Mouse (Mus musculus) cerebellum, postnatal 4 days (tissue): ENCODE results near the gene Ezr.
"Not testable (repeated sequence)": the region's sequence is repeated elsewhere in the genome, so short reads cannot be mapped to it uniquely, and the experiment has no call there.

ENCODE experiments used
- DNase-seq, 2 experiments: peaks; one replicate each; pipeline ENCODE4 v3.0.0; 2022; ENCODE audit warnings: low spot score in 2 of 2, mixed read lengths in 1 of 2

The Ezr gene

DNA sequence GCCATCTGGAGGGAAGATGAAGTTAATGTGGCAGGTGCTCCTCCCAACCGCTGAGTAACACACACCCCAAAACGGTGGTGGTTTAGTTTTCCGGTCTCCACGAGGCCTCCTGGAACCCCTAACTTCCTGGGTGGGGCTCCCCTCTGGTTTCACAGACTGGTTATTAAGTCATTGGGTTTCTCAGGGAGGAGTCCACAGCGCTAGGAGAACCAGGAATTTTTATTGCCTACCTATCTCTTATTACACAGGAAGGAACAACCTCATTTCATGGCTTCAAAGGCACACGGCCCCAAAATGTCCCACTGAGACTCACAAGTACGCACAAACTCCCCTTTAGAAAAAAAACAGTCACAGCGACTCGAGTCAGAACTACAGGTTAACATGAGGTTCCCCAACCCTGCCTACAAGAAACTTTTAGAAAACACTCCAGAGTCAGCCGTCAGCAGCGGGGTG, 38.8 kb downstream of the Ezr start:
- peak in 1 of 2 experiments; percentile 14 for DNase-seq

DNA sequence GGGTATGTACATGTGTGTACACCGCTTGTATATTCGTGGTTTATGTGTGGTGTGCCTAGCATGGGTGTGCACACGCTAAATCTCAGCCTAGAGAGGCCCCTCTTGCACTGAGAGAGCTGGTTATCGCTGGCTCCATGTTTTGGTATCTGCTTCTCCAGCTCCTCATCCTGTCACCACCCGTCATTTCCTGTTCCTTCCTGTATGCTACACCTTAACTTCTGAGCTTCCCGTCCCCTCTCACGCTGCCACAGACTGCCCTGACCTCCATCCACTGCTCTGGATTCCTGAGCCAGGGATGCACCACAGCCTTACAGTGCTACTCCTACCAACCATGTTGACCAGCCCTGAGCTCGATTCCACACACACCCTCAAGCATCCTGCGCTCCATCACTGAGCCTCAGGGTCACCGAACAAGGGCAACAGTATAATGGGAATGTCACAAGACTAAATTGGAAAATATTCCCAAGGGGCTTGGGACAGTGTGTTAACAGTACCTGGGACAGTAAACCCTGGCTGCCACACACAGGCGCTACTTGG, 39.5 kb downstream of the Ezr start:
- peak in 1 of 2 experiments; percentile 15 for DNase-seq

DNA sequence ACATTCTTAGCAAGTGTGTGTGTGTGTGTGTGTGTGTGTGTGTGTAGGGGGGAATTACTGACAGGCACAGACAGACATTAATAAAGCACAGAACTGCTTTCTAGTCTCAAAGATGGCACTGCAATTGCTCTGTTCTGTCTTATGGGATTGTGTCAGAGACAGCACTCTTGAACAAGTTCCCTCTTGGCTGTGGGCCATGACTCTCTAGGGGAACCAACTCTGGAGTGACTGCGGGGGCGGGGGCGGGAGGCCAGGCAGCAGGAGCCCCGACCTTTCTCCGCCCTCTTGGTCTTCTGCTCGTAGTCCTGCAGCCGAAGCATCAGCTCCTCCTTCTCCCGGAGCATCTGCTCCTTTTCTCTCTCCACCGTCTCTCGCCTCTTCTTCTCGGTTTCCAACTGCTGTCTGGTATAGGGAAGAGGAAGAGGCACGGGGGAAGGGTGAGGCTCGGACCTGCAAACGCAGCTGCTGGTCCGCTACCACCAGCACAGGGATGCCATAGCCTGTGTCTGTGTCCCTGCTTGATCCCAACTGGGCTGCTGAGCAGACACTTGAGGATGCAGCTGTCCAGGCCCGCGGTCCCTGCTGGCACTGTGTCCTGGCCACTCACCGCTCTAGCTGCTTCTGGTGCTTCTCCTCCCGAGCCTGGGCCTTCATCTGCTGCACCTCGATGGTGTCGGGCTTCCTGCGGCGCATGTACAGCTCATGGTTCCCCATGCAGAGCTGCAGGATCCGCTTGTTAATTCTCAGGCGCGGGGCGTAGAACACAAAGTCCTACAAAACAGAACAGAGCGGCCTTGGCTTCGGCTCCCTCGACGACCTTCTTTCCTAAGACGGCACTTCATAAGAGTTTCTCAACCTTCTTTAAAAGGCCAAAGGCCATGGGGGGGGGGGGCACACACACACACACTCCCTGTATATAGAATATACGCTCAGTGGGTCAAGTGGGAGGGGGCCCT, 40.2 kb downstream of the Ezr start:
- peak; percentile 20 to 38 for DNase-seq

DNA sequence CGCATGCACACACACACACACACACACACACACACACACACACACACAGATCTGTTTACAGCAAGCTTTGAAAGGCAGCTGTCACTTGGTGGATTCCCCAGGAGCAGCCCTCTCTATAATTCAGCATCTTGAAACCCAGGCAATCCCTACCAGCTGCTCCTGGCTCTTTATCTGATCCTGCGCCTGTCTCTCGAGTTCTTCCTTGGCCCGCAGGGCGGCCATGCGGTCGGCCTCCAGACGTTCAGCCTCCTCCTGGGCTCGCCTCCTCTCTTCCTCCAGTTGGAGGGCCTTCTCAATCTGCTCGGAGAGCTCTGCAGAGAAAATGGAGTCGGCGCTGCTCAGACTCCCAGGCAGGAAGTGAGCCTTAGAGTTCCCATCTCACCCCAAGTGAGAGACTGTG, 41.3 kb downstream of the Ezr start:
- peak in 1 of 2 experiments; percentile 16 for DNase-seq

DNA sequence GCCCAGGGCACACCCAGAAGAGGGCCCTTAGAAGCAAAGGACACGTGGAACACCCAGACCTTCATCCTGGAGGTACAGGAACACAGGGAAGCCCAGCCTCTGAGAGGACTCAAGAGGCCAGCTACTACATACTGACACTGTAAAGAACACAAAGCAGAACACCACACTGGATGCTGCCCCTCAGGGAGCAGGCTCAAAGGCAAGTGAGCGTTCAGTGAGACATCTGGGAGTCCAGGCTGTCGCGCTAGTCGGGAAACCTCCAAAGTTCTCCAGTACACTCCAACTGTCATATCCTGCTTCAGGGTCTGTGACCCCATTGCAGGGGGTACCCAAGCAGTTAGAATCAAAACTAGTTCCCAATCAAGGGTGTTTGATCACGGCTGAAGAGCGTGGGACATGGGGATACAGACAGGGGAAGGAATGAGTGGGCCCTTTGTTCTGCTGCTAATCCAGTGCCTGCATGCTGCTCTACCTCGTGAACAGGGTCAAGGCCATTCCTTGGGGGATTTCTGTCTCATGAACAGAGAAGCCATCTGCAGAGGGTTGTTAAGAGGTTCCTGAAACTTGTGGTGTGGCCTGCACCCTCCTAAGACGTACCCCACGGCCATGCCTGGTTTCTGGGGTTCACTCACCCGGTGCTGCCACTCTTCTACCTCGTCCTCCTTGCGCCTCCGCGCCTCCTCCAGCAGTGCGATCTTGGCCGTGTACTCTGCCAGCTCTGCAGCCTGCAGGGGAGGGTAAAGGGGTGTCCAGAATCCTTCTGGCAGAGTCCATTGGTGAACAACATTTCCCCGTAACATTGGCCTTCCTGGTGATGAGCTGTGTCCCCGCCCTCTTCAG, 42.0 kb downstream of the Ezr start:
- DNase-seq: peak in 1 of 2 experiments; percentile 17

DNA sequence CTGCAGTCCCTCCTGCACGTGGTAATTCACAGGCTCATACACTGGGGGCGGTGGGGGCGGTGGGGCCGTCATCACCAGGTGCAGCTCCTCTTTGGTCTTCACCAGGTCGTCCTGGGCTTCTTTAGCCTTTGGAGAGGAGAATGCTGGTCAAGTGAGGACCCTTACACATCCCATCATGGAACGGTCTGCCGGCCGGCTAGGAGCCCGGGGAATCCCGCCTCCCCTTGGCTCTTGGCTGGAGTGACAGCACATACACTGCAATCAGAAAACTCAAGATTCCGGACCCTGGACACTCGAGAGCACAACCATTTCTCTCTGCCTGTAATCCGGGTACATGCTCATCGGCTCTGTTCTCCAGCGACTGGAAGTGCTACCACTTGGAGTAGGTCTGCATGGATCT, 42.8 kb downstream of the Ezr start:
- peak in 1 of 2 experiments; percentile 7 for DNase-seq

DNA sequence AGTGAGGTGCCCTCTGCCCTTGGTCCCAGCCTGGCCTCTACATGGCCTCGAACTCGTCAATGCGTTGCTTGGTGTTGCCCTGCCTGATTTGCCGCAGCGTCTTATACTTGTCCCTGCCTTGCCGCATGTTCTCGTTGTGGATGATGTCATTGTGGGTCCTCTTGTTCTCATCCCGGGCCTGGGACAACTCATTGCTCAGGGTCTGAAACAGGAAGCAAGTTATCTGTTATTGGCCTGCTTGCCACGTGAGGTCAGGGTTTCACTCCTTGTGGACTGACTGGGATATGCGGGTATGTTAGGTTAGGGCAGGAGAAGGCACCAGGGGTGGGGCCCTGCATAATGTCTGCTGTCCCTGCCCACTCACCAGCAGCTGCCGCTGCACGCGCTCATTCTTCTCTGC, 43.3 kb downstream of the Ezr start:
- DNase-seq: peak in 1 of 2 experiments; percentile 18

DNA sequence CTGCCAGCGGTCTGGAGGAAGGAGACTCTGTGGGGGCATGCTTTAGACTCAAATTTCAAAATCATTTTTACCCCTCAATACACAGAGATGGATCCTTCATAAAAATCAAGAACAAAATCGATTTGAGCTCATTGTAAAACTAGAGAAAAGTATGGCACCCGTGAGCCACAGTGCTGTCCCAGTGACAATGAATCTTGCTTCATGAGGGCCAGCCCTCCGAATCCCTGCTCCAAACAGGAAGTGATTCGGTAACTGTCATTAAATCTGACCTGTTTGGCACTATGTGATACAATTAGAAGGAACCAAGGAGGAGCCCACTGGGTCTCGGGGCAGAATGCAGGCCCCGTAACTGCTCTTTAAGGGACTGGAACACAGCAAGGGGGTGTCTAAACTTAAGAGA, 43.7 kb downstream of the Ezr start:
- peak in 1 of 2 experiments; percentile 11 for DNase-seq

DNA sequence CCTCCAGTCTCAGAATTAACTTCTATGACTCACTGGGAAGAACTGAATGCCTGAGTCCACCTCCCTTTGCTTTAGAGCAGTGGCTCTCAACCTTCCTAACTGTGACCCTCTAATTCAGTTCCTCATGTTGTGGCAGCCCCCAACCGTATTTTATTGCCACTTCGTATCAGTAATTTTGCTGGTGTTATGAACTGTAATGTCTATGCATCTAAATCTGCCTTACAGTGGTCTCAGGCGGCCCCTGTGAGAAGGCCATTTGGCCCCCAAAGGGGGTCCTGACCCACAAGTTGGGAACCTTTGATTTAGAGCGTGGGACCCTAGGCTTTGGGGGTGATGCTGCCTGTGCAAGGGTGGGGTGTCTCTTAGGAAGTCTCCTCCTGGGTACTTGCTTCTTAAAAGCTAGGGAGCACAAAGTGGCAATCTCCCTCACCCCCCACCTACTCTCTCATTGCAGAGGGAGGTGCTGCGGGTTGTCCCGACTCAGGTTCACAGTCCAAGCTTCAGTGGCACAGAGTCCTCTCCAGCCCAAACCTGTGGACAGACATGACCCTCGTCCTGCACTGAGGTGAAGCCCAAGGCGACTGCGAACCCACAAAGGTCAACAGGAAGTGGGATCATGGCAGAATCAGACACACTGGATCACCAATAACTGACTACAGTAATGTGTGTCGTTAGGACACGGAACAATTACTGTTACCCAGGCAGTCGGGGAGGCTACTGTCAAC, 45.1 kb downstream of the Ezr start:
- DNase-seq: peak in 1 of 2 experiments; percentile 16

DNA sequence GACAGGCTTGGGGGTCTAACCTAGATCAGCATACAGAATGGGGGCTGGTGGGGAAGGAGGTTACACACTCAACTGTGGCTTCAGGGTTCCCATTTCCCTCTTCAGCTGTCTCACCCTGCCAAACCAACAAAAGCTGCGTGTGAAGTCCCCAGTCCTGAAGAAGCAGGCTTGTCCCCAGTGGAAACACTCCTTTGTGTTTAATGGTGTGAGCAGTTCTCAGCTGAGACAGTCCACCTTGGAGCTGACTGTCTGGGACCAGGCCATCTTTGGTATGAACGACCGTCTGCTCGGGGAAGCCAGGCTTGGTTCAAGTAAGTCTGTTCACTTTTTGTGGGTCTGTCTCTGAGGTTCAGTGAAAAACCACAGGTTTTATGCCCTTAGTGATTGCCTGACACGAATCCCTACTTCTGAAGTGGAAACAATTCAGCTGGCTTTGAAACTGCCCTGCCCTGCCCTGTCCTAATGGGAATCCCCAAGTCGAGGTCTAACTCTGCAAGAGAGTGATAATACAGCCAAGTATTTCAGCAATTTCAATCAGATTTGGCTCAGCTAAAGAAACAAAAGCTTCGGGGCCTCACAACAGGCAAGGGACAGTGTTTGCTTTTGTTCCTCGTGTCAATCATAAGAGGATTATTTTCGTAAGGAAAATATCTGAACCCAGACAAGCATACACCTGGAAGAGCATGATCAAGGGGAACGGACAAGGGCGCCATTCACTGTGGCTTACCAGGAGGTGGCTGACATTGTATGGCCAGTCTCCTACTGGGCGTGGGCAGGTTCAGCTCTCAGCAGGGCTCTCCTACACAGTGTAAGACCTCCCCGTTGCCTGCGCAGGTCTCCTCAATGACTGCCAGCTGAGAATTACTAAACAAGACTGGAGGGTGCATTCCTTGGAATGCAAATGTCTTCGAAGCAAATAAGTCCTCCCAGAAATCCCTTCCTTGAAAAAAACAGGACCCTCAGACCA, 46.0 kb downstream of the Ezr start:
- DNase-seq: peak in 1 of 2 experiments; percentile 15

DNA sequence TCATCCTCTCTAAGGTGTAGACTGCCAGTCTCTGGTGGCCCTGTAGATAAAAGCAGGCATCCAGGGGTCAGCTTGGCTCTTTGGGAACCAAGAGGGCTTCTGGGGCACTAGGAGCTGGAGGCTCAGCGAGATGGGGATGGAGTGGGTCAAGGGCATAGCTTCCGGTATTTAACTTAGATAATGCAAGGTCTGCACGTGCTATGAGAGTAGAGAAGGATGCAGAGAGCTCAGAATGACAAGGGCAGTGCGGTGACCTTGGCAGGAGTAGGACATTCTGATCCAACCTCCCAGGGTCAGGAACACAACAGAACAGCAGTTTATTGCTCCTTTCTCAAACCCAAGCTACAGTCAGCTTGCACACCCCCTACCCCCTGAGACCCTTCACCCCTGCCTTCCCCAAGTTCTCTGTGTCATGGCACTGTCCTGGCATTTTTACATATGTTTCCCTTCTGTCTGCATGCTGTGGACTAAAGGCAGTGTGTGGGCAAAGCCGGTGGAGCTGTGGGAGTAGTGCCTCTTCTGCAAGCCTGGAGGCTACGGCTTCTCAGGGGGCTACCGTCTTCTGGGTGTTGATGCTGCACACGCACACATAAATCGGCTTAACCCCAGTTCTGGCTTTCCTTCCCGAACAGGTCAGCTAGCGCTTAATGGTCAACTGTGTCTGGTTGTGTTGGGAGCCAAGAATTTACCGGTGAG, 47.7 kb downstream of the Ezr start:
- peak in 1 of 2 experiments; percentile 7 for DNase-seq

DNA sequence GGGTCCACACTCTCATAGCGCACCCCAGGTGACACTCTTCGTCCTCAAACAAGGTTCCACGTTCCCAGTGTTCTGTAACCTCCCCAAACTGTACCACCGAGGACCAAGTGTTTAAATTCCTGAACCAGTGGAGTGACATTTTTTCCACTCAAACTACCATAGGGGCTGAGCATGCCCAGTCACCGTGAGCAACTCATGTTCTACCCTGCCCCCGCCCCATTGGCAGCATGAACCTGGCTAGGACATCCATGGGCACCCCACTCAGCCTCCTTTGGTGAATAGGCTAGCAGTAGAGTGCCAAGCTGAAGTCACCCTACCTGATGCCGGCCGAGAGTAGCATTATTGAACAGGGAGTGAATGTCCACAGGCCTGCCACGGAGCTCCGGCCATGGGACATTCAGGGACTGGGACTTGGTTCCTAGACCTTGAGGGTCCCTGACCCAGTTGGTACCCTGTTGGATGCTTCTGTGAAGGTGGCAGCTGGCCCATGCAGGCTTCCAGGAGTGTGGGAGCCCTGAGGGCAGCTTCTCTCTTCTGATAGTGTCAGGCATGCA, 49.2 kb downstream of the Ezr start:
- DNase-seq: peak in 1 of 2 experiments; percentile 12

DNA sequence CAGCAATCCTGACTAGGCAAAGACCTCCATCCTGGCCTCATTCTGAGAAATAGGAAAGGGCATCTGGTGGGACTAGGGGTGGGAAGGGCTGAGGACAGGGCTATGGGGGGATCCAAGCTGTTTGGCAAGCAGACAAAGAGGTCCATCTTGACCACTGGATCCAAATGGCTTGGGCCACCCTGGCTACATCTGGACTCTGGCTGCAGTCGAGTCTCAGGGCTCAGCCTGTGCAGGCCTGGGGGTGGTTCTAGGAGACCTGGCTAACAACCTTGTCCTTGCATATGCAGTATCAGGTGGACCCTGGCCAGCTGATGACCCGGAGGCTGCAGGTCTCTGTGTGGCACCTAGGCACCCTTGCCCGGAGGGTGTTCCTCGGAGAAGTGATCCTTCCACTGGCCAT, 49.9 kb downstream of the Ezr start:
- peak in 1 of 2 experiments; percentile 20 for DNase-seq

DNA sequence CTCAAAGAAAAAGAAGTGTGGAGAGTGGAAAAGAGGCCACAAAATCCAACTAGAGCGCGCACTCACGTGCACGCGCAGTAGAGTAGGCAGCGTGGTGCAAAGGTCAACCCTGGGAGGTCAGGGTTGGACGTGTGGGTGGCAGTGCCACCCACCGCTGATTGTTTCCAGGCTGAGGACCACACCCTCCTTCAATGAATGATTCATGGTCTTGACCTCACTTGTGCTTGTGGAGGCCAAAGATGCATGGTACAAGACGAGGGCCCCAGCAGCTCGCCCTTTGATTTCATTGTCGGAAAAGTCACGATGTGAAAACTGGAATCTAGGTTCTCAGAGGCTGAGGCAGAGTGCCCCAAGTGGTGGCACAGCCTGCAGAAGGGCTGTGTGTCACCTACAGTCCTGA, 51.0 kb downstream of the Ezr start:
- DNase-seq: peak in 1 of 2 experiments; percentile 10

DNA sequence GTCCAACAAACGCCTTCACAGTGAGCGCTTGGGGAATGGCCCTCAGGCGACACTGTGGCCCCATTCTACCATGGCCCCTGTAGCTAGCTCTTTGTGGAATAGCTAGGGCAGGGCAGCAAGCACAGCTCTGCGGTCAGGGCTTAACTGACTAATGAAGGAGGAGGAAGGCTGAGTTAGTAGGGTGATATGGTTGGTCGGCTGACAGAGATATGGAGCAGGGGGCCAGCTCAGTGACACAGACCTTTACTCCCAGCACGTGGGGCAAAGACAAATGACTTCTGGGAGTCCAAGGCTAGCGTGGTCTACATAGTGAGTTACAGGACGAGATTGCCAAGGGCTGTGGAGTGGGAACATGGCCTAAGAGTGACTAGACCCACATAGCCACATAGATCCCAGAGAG, 51.5 kb downstream of the Ezr start:
- DNase-seq: peak in 1 of 2 experiments; percentile 7

DNA sequence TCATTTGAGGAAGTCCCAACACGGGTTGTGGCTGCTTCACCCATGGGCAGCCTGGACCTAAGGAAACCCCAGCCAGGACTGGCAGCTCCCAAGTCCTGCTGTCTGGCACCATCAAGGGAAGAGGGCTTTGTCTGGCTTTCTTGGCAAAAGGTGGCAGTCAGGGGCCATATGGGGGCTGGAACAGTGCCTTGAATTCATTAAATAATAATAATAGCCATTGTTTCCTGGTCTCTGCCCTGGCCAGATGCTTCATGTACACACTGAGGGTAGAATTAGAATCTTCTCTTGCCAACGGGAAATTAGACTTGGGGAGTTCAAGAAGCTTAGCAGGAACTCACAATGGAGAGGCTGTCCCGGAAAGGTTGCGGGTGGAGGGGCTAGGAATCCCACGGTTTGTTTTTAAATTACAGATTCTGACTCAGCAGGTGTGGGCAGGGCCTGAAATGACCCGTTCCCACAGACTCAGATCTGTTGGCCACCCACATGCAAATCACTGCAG, 53.3 kb downstream of the Ezr start:
- DNase-seq: peak; percentile 21 to 61

DNA sequence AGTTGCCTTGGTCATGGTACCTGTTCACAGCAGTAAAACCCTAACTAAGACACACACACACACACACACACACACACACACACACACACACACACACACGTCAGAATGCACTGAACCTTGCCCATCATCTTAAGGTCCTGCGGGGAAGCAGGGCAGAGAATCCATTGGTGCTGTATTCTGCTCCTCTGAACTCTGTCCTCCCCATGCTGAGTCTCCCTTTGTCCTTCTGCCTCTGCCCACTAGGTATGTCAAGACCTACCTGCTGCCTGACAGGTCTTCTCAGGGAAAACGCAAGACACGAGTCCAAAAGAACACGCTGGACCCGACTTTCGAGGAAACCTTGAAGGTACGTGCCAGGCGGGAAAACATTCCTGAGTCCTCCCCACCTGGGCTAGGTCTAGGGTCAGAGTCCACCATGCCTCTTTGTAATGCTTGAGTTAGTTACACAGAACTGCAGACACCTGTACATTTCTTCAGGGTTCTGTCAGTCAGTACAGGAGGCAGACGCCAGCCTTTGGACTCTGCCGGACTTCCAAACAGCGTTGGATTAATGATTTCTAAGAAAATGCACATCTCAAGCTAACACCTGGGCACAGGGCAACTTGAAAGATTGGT, 54.5 kb downstream of the Ezr start:
- DNase-seq: peak in 1 of 2 experiments; percentile 11

DNA sequence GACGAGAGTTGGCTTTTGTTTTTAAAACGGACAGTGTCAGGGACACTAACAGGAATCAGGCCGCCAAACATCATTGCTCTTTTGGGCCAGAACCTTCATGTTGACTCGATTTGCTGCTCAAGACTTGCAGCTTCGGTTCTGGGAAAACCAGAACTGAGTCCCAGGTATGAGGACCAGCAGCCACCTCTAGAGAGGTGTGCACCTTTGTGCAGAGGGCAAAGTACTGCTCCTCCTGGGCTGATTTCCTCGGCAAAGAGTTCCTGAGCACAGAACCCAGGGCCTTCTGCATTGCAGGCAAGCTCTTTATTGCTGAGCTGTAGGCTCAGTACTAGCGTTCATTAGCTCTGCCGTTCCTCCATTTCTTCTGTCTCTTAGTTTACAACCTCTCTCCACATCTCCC, 68.6 kb downstream of the Ezr start:
- DNase-seq: not testable (repeated sequence)
